Mouse (Mus musculus): Measurements from ENCODE around the gene Vars.
A peak's percentile ranks its signal among the peaks of the same experiment; 100 is the strongest.

Vars gene

GRCm38 (mm10) chr17:35047688-35048087 lies 46.9 kb downstream of the Vars start:
- DNase-seq (ENCODE audit: extremely low read depth, low read depth, low spot score): no peak

GRCm38 (mm10) chr17:35048149-35048931 lies 47.6 kb downstream of the Vars start:
- DNase-seq (ENCODE audit: extremely low read depth, low read depth, low spot score): no peak

DNA sequence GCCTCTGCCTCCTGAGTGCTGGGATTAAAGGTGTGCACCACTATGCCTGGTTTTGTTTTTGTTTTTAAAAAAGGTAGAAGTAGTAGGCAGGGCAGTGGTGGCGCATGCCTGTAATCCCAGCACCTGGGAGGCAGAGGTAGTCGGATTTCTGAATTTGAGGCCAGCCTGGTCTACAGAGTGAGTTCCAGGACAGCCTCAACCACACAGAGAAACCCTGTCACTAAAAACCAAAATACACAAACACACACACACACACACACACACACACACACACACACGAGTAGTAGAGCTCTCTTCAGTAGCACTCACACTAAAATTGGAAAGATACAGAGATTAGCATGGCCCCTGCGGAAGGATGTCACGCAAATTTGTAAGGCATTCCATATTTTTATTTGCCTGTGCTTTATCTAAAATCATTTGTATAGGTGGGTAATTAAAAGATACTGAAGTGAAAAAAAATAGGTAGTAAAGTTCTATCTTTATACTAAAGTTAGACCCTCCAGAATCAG lies 48.2 kb downstream of the Vars start:
- no peak for DNase-seq (ENCODE audit: extremely low read depth, low read depth, low spot score)

DNA sequence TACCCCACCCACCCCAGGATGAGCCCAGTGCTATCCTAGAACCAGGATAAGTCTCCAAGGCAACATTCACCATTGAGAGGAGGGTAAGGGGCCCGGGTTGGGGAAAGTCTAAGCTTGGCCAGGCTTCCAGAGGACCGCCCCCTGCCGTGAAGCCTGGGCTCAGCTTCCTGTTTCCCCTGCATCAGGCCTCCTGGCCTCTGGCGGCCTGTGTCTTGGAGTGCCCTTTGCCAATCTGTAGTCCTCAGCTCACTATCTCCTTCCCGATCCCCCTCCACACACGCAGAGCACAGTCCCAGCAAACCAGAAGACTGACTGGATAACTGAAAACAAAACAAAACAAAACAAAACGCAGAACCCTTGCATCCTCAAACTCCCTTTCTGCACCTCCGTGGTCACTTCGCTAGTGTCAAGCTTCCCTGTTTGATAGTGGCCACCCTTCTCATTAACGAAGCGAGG lies 48.8 kb downstream of the Vars start, which contains the start of gene Clic1:
Clic1 (plus strand) TSS at position 406 of the 456 bp plus-strand sequence.
- DNase-seq (ENCODE audit: extremely low read depth, low read depth, low spot score): no peak

- DNase-seq (ENCODE audit: extremely low read depth, low read depth, low spot score): no peak
Measured at GRCm38 (mm10) chr17:35050126-35050750, 49.5 kb downstream of the Vars start.

- no peak for DNase-seq (ENCODE audit: extremely low read depth, low read depth, low spot score)
Measured at GRCm38 (mm10) chr17:35051156-35052086, 50.6 kb downstream of the Vars start.

DNA sequence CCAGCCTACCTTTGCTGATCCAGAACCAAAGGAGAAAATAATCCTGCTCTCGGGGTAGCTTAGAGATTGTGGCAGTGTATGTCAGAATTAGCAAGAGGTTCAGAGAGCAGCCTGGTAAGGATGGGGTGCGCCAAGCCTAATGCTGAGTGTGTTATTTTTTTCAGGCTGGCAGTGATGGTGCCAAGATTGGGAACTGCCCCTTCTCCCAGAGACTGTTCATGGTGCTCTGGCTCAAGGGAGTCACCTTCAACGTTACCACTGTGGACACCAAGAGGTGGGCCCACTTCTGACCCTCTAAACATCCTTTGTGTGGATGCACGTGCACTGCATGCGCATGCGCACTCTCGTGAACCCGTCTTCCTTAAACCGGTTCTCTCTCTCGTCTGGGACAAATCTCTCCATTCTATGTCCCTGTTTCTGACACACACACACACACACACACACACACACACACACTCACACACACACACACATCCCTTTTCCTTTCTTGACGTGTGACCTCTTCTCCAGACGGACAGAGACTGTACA lies 51.5 kb downstream of the Vars start:
- no peak for DNase-seq (ENCODE audit: extremely low read depth, low read depth, low spot score)

DNA sequence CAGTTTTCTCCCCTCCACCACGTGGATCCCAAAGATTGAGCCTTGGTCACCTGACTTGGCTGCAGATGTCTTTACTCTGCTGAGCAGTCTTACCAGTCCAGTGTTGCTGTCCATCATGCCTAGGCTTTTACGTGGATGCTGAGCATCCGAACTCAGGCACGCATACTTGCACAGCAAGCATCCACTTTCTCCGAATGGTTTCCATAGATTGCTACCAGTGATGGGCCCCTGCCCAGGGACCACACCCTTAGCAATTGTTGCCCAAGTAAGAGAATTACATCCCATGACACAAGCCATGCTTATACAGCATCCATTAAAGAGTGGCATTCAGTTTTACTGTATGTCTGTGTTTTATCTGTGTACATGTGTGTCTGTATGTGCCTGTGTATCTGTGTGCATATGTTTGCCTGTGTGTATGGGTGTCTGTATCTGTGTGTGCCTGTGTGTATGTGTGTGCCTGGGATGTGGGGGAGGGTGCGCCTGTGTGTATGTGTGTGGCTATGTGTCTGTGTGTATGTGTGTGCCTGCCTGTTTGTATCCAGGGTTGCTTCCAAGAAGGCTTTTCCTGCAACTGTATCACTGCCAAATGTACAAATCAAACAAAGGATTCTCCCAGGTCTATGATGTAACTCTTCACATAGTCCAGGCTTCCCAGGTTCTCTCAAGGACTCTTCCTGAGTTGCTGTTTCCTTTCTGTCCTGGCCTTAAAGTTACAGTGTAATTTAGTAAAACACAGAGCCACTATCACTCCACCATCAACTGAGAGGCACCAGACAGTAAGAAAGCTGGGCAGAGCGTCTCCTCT lies 55.1 kb downstream of the Vars start:
- no peak for DNase-seq (ENCODE audit: extremely low read depth, low read depth, low spot score)

- no peak for DNase-seq (ENCODE audit: extremely low read depth, low read depth, low spot score)
Measured at GRCm38 (mm10) chr17:35057090-35057489, 56.3 kb downstream of the Vars start.

DNA sequence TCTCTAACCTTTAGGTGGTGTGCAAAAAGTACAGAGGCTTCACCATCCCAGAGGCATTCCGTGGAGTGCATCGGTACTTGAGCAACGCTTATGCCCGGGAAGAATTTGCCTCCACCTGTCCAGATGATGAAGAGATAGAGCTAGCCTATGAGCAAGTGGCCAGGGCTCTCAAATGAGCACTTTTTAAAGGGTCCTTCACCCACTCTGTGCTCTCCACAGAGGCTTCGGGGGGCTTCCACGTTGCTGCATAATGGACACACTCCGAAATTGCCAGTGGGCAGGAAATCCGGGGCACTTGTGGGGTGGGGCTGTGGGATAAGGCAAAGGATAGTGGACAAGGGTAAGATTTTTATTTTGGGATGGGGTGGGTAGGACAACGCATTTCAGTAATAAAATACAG lies 57.5 kb downstream of the Vars start:
- DNase-seq (ENCODE audit: extremely low read depth, low read depth, low spot score): no peak

DNA sequence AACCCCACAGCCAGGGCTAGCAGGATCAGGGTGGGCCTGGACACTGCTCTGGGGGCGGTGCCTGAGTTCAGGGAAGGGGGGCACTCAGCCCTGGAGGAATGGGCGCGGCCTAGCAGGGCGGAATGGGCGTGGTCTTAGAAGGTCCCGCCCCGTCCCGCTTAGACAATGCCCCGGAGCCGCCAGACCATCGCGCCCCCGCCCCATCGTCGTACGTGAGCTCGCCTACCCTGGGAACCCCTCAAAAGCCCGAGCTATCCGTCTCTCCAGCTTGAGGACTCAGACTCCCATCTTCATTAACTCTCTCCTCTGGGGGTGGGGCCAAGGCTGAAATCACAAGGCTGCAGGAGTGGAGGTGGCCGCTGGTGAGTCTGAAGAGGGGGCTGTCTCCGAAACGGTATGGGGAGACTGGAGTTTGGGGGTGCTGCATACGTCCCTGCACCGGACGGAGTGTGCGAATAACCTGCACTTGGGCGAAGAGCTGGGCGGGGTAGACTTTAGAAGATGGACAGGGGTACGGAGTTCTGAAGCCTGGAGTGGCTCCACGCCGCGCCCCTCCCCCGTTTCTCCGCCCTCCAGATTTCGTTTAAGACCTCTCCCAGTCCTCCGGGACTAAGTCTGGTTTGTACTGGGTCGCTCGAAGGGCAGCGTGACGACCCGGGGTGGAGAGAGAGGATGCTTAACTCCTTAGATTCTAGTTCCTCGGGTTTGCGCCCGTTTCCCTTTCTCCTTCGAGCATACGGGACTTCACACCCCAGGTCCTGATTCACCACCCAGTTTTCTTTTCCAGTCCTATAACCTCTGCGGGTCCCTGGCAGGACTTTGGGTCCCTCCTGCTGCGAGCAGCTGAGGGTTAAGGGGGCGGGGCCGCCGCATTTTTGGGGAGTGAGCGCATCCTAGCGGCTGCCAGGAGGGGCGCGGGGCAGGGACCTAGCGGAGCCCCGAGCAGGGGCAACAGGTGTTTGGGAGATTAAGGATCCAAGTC lies 58.4 kb downstream of the Vars start, which contains the start of gene Ddah2:
Ddah2 (plus strand) TSS at position 125 of the 982 bp plus-strand sequence.
- DNase-seq (ENCODE audit: extremely low read depth, low read depth, low spot score): no peak

DNA sequence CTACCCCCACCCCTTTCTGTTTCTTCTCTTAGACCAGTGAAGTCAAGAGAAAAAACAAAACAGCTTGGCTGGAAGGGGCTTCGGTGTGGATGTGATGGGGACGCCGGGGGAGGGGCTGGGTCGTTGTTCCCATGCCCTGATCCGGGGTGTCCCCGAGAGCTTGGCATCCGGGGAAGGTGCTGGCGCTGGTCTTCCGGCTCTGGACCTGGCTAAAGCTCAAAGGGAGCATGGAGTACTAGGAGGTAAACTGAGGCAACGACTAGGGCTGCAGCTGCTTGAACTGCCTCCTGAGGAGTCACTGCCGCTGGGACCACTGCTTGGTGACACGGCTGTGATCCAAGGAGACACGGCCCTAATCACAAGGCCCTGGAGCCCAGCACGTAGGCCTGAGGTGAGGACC lies 59.3 kb downstream of the Vars start:
- no peak for DNase-seq (ENCODE audit: extremely low read depth, low read depth, low spot score)

DNA sequence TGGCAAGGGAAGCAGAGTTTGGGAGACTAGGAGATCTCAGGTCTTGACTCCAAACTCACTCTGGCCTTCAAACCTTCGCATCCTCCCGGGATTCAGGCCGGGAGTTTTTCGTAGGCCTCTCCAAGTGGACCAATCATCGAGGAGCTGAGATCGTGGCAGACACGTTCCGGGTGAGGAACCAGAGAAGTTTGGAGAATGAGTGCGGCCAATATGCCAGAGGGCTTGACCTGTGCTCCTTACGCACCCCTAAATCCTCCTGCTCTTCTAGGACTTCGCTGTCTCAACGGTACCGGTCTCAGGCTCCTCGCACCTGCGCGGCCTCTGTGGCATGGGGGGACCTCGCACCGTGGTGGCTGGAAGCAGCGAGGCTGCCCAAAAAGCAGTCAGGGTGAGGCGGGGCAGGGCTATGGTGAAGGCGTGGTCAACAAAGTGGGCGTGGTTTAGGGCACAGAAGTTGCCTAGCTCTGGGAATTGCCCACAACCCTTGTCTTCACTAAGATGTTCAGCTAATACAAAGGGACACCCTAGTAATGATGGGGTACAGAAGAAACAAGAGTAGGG lies 60.0 kb downstream of the Vars start:
- DNase-seq (ENCODE audit: extremely low read depth, low read depth, low spot score): no peak

DNA sequence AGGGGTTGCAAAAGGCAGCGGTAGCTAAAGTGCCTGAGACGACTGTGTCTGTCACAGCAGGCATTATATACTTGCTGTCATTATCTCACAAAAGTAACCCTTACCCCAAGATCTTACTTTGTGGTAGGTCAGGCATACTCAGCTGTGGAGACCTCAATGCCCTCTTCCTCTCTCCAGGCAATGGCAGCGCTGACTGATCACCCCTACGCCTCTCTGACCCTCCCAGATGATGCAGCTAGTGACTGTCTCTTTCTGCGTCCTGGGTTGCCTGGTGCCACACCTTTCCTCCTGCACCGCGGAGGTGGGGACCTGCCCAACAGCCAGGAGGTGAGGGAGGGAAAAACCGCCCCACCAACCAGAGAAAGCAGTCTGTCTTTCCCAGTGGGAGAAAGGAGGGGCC lies 60.5 kb downstream of the Vars start:
- no peak for DNase-seq (ENCODE audit: extremely low read depth, low read depth, low spot score)

DNA sequence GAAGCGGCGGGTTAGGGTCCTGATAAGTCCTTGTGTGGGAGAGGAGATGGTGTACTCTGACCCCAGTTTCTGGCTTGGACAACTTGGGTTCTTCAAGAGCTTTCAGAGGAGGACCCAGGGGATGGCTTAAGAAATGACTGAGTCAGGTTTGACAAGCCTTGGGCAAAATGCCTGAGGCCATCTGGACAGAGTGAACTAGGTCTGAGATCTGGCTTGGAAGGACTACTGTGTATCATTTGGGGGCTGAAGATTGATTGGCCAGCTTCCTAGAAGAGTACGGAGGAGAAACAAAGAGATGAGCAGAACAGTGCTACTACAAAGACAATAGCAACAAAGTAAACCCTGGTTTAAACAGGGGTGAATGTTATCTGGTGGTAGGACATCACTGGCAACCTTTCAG lies 62.7 kb downstream of the Vars start:
- no peak for DNase-seq (ENCODE audit: extremely low read depth, low read depth, low spot score)

DNA sequence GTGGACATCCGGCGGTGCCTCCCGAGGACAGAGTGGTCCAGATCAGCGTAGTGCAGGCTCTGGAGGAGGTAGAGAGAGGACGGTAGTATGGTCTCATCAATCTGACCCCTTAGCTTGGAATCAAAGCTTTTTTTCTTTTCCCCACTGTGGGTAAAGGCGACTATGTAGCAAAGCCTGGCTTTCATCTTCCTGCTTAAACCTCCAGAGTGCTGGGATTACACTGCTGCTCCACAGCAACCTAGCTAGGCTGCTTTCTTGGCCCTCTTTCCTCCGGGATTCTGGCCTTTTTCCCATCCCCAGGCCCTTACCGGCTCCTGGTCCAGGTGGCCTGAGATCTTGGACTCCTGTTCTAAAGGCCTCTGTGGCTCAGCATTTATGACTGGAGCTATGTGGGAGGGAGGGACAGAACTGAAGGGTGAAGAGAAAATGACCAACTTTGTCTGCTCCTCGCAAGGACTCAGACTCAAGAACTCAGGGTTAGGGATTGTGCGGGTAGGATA lies 63.6 kb downstream of the Vars start:
- no peak for DNase-seq (ENCODE audit: extremely low read depth, low read depth, low spot score)

GRCm38 (mm10) chr17:35064951-35065947 lies 64.5 kb downstream of the Vars start, which contains the start of gene Ly6g6c:
Gene Ly6g6c (plus strand): TSS chr17:35065388.
- peak; percentile 91 for DNase-seq (ENCODE audit: extremely low read depth, low read depth, low spot score)
